Mouse (Mus musculus) limb, embryonic 11.5 days (tissue): ENCODE measurements around the gene Skap1. TPM values are rescaled to one million over a fixed set of nuclear protein-coding genes. Genes with fewer than 3 reads are reported as not detected.
"Not testable (repeated sequence)": the region's sequence is repeated elsewhere in the genome, so short reads cannot be mapped to it uniquely, and the experiment has no call there.

Source experiments
- ATAC-seq: fragments of 200-750 bp; cut with Nextera tagmentation; 2 replicates; pipeline ENCODE4 v1.8.0; 2017; ENCODE audit warnings: low read depth; ENCODE audit not compliant: insufficient number of reproducible peaks, low FRiP score, low TSS enrichment
- DNase-seq: peaks from one replicate; pipeline ENCODE4 v3.0.0-alpha.2; 2015; ENCODE audit warnings: low spot score
- H3K27ac ChIP-seq: fragments of 300-500 bp; sonication (generic); replicated peaks from 2 replicates; pipeline ENCODE4 v1.5.1; 2014; ENCODE audit warnings: low read depth, mild to moderate bottlenecking, low read length
- H3K27me3 ChIP-seq: fragments of 300-500 bp; sonication (generic); 2 replicates; pipeline ENCODE4 v1.6.1; 2014; ENCODE audit warnings: mild to moderate bottlenecking, low read length, mixed read lengths; ENCODE audit not compliant: control insufficient read depth, insufficient read depth
- H3K36me3 ChIP-seq: fragments of 300-500 bp; sonication (generic); 2 replicates; pipeline ENCODE4 v1.6.1; 2014; ENCODE audit warnings: mild to moderate bottlenecking, low read length, moderate library complexity, mixed read lengths; ENCODE audit not compliant: control insufficient read depth, insufficient read depth
- H3K4me1 ChIP-seq: fragments of 300-500 bp; sonication (generic); 2 replicates; pipeline ENCODE4 v1.6.1; 2014; ENCODE audit warnings: low read length, mixed read lengths; ENCODE audit not compliant: control insufficient read depth, insufficient read depth
- H3K4me2 ChIP-seq: fragments of 300-500 bp; sonication (generic); 2 replicates; pipeline ENCODE4 v1.6.1; 2014; ENCODE audit warnings: low read depth, mild to moderate bottlenecking, moderate library complexity; ENCODE audit not compliant: severe bottlenecking
- H3K4me3 ChIP-seq: fragments of 300-500 bp; sonication (generic); 2 replicates; pipeline ENCODE4 v1.5.1; 2014; ENCODE audit warnings: low read depth, low read length
- H3K9ac ChIP-seq: fragments of 300-500 bp; sonication (generic); 2 replicates; pipeline ENCODE4 v1.6.1; 2014; ENCODE audit warnings: mild to moderate bottlenecking, low read length
- H3K9me3 ChIP-seq: fragments of 300-500 bp; sonication (generic); 2 replicates; pipeline ENCODE4 v1.6.1; 2016; ENCODE audit warnings: low read length; ENCODE audit not compliant: control insufficient read depth
- WGBS: fragments of 180-500 bp; shearing (Covaris S2); extraction: QIAGEN DNeasy Blood & Tissue Kit; methylation state at CpG from one replicate; pipeline ENCODE4 v1.1.7; 2014; 5-methylcytosine and 5-hydroxymethylcytosine counted together
- polyA plus RNA-seq: library from polyadenylated mRNA; unstranded; fragments of >200 nt; fragmentation: Nextera tagmentation; extraction: Ambion mirVana; gene quantifications from 2 replicates; pipeline ENCODE4 v1.2.1, GENCODE M21; 2014

Gene Skap1
- polyA plus RNA-seq, 1 experiment from 2014 or later: 0.27 TPM

DNA sequence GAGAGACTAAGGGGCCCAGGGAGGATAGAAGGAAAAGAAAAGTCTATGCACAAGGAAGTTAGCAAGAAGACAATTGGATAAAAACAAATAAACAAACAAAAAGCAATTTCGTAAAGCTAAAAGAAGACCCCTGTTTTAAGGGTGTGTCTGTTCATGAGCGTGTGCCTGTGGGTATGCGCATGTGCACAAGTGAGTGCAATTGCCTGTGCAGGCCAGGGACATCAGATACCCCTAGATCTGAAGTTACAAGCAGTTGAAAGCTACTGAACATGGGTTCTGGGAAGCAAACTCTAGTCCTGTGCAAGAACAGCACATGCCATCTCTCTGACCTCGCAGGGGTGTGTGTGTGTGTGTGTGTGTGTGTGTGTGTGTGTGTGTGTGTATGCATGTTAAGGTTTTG lies 233.1 kb downstream of the Skap1 start:
- Histone ChIP-seq H3K4me3 (no peak overlapping the region), H3K4me1 (no peaks in the 10 kb centered on the region), H3K9ac (no peak overlapping the region), H3K27ac (no peak overlapping the region), H3K27me3 (no peaks in the 10 kb centered on the region), H3K4me2 (no peak overlapping the region), H3K9me3 (no peaks in the 10 kb centered on the region), H3K36me3 (no peaks in the 10 kb centered on the region)
- ATAC-seq (no peak), DNase-seq (no peak)
- 89% methylated on average over 4 of the region's 4 CpGs for WGBS

DNA sequence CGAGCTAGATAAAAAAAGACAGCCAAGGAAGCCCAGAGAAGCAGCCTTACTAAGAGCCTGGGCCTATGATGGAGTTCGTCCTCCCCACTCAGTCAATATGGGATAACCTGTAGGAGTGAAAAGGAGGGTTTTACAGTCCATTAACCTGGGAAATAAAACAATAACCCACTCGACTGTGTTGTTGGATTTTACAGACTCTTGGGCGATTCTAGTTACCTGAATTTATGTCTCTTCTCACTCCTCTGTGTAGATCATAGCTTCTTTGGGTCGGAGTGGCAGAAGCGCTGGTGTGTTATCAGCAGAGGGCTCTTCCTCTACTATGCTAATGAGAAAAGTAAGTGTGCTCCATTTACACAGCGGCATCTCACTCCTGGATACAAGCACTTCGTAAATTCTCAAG lies 239.4 kb downstream of the Skap1 start:
- Histone ChIP-seq H3K4me3 (no peak overlapping the region), H3K27me3 (no peaks in the 10 kb centered on the region; the same call in 1 of the 2 replicates), H3K4me1 (no peaks in the 10 kb centered on the region), H3K4me2 (no peak overlapping the region), H3K9me3 (no peaks in the 10 kb centered on the region), H3K9ac (no peak overlapping the region), H3K36me3 (no peaks in the 10 kb centered on the region), H3K27ac (no peak overlapping the region)
- DNase-seq (no peak), ATAC-seq (no peak)
- 69% methylated on average over 8 of the region's 8 CpGs for WGBS

DNA sequence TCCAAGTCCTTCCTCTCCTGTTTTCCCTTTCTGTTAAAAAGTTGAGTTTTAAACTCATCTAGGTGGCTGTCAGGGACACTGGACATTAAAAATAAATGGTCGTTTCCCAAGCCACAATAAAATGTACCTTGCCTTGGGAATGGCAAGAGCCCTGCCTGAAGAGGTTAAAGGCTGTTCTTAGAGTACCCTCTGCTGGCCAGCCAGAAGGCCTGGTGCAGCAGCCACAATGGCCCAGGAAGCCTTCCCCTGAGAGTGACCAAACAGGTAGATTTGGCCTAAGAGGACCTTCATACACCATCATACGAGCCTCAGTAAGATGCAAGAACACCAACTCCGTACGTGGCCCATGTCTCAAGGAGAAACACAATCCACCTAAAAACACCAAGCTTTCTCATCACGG lies 246.9 kb downstream of the Skap1 start:
- WGBS: 59% methylated on average over 5 of the region's 5 CpGs
- H3K9ac ChIP-seq: no peak overlapping the region
- no peaks in the 10 kb centered on the region; the same call in 1 of the 2 replicates for H3K27me3 ChIP-seq
- no peaks in the 10 kb centered on the region; the same call in 1 of the 2 replicates for H3K4me1 ChIP-seq
- DNase-seq (peak; percentile 29), ATAC-seq (no peak)
- no peaks in the 10 kb centered on the region for H3K9me3 ChIP-seq
- no peak overlapping the region for H3K27ac ChIP-seq
- H3K36me3 ChIP-seq: no peaks in the 10 kb centered on the region
- H3K4me3 ChIP-seq: no peak overlapping the region
- no peak overlapping the region for H3K4me2 ChIP-seq

DNA sequence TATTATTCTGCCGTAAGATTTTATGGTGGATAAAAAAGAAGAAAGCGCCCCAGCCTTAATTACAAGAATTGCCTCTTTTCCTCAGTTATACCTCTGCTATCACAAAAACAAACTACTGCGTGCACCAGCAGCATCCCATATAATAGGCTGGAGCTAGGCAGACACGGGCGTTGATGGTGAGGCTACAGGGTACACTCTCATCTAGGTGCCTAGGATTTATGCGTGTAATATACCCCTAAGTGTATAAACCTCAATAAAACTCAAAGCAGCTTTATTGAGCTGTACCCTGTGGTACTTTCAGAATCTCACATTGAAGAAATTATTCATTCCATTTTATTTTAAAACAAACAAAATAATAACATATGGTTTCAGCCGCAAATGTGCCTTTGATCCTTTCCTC lies 247.3 kb downstream of the Skap1 start:
- Histone ChIP-seq H3K9ac (no peak overlapping the region), H3K27me3 (no peaks in the 10 kb centered on the region; the same call in 1 of the 2 replicates), H3K27ac (no peak overlapping the region), H3K36me3 (no peaks in the 10 kb centered on the region), H3K4me3 (no peak overlapping the region), H3K9me3 (no peaks in the 10 kb centered on the region), H3K4me1 (no peaks in the 10 kb centered on the region; the same call in 1 of the 2 replicates), H3K4me2 (no peak overlapping the region)
- WGBS: 79% methylated on average over 7 of the region's 7 CpGs
- no peak for DNase-seq
- no peak for ATAC-seq

DNA sequence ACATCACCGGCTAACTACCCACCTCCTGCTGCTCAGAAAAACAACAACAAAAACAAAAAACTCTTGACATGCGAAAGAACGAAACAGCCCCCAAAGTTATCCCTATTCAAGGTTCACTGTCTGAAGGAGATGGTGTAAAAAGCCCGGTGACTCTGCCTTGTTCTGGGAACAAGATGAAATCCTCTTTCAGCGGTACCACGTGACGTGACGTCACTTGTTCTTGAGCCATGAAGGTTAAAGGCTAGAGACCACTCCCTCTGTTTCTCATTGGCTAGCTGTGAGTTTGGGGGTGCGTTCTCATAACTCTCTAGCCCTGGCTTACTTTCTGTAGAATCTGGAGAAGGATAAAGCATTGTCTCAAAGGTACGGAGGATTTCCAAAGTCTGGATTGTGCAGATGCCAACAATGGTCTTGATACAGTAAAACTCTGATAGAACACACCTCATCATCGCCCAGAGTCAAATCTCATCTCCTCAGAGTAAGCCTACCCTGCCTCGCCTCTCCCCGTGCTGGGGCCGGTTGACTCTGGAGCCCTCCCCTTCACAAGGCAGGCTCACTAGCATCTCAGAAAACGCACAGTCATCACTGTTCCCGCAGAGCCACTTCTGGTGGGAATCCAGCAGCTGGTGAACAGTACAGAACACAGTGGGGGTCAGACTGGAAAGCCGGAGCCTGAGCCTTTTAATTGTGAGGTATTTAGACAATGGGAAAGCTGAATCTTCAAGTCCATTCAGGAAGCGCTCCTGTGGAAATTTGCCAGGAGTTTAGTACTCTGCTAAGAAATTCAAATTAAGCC lies 249.0 kb downstream of the Skap1 start:
- H3K4me2 ChIP-seq: no peak overlapping the region
- 60% methylated on average over 18 of the region's 18 CpGs for WGBS
- no peak for DNase-seq

DNA sequence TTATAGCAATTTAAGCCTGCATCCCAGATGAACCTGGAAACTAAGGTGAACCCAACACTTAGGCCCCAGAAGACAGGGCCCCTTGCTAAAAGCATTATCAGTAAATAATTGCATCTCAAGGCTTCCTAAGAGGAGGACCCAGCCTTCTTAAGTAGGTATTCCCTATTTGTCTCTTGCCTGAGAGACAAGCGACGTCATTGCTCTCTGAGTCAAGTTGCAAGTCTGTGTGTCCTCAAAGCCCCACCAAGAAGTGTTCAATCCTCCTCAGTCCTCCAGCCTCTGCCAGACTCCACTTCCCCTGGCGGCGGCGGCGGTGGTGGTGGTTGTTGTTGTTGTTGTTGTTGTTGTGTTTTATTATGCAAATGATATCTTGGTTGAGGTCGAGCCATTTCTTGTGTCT lies 249.6 kb downstream of the Skap1 start:
- WGBS: 75% methylated on average over 7 of the region's 7 CpGs
- no peak overlapping the region for H3K27ac ChIP-seq
- no peaks in the 10 kb centered on the region for H3K9me3 ChIP-seq
- no peaks in the 10 kb centered on the region for H3K27me3 ChIP-seq
- H3K4me1 ChIP-seq: no peaks in the 10 kb centered on the region; the same call in 1 of the 2 replicates
- H3K36me3 ChIP-seq: no peaks in the 10 kb centered on the region
- ATAC-seq (no peak), DNase-seq (no peak)
- H3K4me2 ChIP-seq: no peak overlapping the region
- no peak overlapping the region for H3K4me3 ChIP-seq
- no peak overlapping the region for H3K9ac ChIP-seq

More for the DNA sequence above, 249.0 kb downstream of the Skap1 start:
- Histone ChIP-seq H3K4me1 (no peaks in the 10 kb centered on the region; the same call in 1 of the 2 replicates), H3K27ac (no peak overlapping the region), H3K4me3 (no peak overlapping the region), H3K27me3 (no peaks in the 10 kb centered on the region; the same call in 1 of the 2 replicates), H3K9me3 (no peaks in the 10 kb centered on the region), H3K36me3 (no peaks in the 10 kb centered on the region), H3K9ac (no peak overlapping the region)
- ATAC-seq: no peak

DNA sequence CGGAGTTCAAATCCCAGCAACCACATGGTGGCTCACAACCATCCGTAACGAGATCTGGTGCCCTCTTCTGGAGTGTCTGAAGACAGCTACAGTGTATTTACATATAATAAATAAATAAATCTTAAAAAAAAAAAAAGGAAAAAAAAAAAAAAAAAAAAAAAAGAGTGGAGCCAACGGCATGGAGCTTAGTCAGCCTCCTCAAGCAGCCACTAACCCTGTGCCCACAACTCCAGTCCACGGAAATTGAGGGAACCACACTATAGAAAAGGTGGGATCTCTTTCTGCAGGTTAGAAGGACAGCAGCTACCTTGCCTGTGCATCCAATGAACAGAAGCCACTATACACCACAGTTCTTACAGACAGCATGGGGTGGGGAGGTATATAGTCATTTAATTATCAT lies 250.8 kb downstream of the Skap1 start:
- not testable (repeated sequence) for H3K36me3 ChIP-seq, H3K27ac ChIP-seq, H3K4me1 ChIP-seq, H3K27me3 ChIP-seq, ATAC-seq, H3K4me3 ChIP-seq, H3K9ac ChIP-seq, H3K9me3 ChIP-seq, DNase-seq, H3K4me2 ChIP-seq
- WGBS: 80% methylated on average over 3 of the region's 5 CpGs

DNA sequence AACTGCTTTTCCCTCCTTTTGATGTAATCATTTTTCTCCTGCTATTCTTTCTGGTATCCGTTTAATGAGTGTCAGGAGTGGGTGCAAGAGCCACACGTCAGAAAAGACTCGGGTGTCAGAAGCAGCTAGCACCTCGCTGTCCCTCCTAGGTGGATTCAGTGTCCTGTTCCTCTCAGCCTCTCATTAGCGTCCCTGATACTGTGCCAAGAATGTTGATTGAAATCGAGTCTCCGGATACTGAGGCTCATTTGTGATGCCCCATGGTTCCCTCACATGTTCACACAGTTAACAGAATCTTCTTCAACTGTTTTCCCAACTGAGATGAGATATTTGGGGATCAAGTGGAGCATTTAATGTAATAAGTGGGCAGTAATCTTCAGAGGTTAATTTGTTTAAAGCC lies 254.2 kb downstream of the Skap1 start:
- Histone ChIP-seq H3K9me3 (no peaks in the 10 kb centered on the region), H3K36me3 (no peaks in the 10 kb centered on the region), H3K9ac (no peak overlapping the region), H3K4me1 (no peaks in the 10 kb centered on the region), H3K4me3 (no peak overlapping the region), H3K4me2 (no peak overlapping the region), H3K27ac (no peak overlapping the region), H3K27me3 (no peaks in the 10 kb centered on the region)
- 60% methylated on average over 7 of the region's 7 CpGs for whole genome bisulfite sequencing
- ATAC-seq (no peak), DNase-seq (no peak)
